Mouse (Mus musculus): ENCODE data around the gene Txnrd2.

DNA sequence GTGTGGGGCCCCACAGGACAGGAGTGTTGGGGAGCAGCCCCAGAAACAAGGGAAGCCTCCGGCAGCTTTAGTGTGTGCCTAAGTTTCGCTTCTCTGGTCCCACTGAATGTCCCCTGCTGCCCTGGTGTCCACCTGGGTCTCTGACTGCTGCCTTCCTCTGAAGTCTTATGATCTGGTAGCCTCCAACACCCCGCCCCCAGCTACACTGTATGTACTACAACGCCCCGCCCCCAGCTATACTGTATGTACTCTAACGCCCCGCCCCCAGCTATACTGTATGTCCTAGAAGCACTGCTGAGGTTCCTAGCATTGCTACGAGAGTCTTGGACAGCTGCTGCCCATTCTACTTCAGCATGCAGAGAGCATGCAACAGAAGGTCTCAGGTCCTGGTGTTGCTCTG is 46.8 kb downstream of the Txnrd2 start:
- TF ChIP-seq GATA1 (IDR thresholded peaks at IDR 0.05; ENCODE audit: low read length) = no peak
- TF ChIP-seq TAL1 (IDR thresholded peaks at IDR 0.05; ENCODE audit: low read length) = no peak
